Mouse (Mus musculus) liver, adult 2 months (tissue): Measurements from ENCODE around the gene Krtap10-10.

Experiments
- CTCF ChIP-seq: fragments of 200-500 bp; IDR thresholded peaks from 2 replicates; pipeline ENCODE4 v1.5.1; 2011; ENCODE audit warnings: low read depth, low read length, control low read depth
- POLR2A ChIP-seq: fragments of 200-500 bp; IDR thresholded peaks from 2 replicates; pipeline ENCODE4 v1.6.1; 2011; ENCODE audit warnings: low read length, control low read depth; ENCODE audit not compliant: insufficient read depth; ENCODE audit errors: extremely low read depth

GRCm38 (mm10) chr10:77852559-77852958, 16.8 kb downstream of the Krtap10-10 start, which contains the start of gene Gm10318:
- TF ChIP-seq POLR2A: no peak
- no peak for TF ChIP-seq CTCF
